Mouse (Mus musculus): ENCODE results near the gene Catip.

Catip gene

DNA sequence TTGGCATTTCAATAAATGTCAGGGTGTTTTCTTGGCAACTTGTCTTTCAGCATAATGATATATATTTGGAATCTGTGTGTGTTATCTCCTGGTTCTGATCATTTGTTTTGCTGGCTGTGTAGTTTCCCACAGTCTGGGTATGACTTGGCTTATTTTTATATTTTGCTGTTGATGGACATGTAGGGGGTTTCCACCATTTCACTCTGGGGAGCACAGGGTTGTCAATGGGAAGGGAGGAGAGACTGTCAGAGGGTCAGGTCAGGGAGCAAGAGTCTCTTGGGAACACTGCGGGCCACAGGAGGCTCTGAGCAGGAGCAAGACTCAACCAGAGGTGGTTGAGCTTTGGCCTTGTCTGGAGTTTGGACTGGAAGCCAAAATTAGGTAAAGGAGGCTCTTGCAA, 19.6 kb upstream of the Catip start:
- DNase-seq (ENCODE audit: low read depth, low spot score): no peak

DNA sequence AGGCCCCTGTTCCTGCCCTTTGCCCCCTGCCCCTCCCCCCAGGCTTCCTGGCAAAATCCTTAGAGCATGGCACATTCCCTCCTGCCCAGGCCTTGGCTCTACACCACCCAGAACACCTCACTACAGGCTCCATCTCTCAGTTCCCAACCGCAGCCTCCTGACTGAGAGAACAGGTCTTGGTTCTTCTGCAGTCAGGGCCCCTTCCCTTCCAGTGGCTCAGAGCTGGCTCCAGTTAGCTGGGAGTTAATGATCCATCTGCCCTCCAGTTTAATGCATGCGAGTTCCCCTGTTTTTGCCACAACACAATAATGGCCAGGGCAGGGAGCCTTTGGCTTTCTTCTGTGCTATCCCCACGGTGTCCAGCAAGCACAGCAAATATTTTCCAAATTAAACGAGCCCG, 18.7 kb upstream of the Catip start:
- DNase-seq (ENCODE audit: low read depth, low spot score): no peak

GRCm38 (mm10) chr1:74344163-74344916, 17.6 kb upstream of the Catip start:
- no peak for DNase-seq (ENCODE audit: low read depth, low spot score)

DNA sequence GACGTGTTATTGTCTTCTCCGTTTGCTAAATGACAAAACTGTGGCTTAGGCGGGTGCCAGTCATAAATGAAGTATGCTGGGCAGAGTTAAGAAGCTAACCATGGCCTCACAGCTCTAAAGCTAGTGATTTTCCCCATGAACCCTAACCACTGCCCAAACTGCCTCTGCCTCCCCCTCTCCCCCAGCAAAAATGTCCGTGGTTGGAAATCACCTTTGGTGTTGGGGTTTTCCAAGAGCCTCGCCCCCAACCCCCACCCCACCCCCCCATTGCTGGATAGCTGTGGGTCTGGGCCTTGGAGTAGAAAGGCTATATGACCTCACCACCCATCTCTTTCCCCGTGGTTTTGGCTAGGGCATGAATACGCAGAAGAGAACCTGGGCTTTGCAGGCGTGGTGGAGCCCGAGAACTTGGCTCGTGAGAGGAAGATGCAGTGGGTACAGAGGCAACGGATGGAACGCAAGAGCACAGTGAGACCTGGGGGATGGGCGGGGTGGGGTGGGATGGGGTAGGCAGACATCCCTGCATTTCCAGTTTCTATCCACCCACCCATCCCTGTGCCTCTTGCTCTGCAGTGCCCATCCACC, 10.6 kb upstream of the Catip start:
- DNase-seq (ENCODE audit: low read depth, low spot score): no peak

- no peak for DNase-seq (ENCODE audit: low read depth, low spot score)
Measured at GRCm38 (mm10) chr1:74352532-74353096, 9.3 kb upstream of the Catip start.

GRCm38 (mm10) chr1:74353453-74354229, 8.3 kb upstream of the Catip start:
- no peak for DNase-seq (ENCODE audit: low read depth, low spot score)

DNA sequence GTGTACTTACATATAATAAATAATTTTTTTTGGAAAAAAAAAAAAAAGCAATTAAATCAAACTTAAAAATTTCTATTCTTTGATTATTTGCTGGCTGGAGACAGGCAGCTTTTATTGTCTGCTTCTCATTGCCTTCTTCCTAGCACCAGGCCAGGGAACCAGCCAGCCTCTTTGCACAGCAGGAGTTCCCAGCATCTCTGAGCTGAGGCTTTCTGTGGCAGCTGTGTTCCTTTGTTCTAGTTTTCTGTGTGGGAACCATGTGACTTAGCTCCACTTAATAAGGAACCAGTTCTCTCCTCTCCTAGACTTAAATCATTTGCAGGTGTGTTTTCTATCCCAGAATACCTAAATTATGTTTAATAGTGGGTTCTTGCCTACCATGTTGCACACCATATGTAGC, 4.4 kb upstream of the Catip start:
- no peak for DNase-seq (ENCODE audit: low read depth, low spot score)

- no peak for DNase-seq (ENCODE audit: low read depth, low spot score)
Measured at GRCm38 (mm10) chr1:74359952-74360517, 1.9 kb upstream of the Catip start.

GRCm38 (mm10) chr1:74362325-74363229, 669 bp downstream of the Catip start:
- DNase-seq (ENCODE audit: low read depth, low spot score): no peak

- no peak for DNase-seq (ENCODE audit: low read depth, low spot score)
Measured at GRCm38 (mm10) chr1:74363437-74363836, 1.5 kb downstream of the Catip start.

- no peak for DNase-seq (ENCODE audit: low read depth, low spot score)
Measured at GRCm38 (mm10) chr1:74364270-74364669, 2.4 kb downstream of the Catip start.

- DNase-seq (ENCODE audit: low read depth, low spot score): no peak
Measured at GRCm38 (mm10) chr1:74367886-74368645, 6.2 kb downstream of the Catip start.

DNA sequence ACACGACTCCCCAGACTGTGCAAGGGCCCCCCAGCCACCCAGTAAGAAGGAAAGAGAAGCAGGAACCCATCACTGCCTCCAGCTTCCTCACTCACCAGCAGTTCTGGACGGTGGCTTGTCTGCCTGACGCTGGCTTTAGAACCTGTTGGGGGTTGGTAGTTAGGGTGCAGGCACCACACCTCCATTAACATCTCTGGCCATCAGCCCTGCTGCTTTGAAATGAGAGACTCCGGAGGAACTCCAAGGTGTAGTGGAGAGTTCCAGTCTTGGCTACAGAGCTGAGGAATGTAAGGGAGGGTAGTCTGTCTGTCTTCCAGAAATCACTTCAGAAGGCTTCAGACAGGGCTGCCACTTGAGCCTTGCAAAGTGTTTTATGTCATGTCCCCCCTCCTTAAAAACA, 8.1 kb downstream of the Catip start:
- no peak for DNase-seq (ENCODE audit: low read depth, low spot score)

GRCm38 (mm10) chr1:74373372-74373771, 11.5 kb downstream of the Catip start:
- DNase-seq (ENCODE audit: low read depth, low spot score): no peak

- no peak for DNase-seq (ENCODE audit: low read depth, low spot score)
Measured at GRCm38 (mm10) chr1:74374980-74375379, 13.1 kb downstream of the Catip start, which contains the start of gene Slc11a1. Gene Slc11a1 (plus strand): TSS chr1:74375195.

DNA sequence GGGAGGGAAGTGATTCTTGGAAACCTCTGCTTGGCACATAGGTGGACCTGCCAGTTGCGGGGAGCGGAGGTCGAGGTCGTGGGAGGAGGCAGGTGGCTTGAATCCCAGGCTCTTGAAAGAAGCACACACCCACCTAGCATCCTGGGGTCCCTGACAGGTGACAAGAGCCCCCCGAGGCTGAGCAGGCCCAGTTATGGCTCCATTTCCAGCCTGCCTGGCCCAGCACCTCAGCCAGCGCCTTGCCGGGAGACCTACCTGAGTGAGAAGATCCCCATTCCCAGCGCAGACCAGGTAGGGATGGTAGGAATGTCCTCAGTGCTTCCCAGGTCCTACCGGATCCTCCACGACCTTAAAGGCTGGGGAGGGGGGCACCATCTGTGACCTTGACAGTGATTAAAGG, 13.7 kb downstream of the Catip start:
- DNase-seq (ENCODE audit: low read depth, low spot score): no peak

DNA sequence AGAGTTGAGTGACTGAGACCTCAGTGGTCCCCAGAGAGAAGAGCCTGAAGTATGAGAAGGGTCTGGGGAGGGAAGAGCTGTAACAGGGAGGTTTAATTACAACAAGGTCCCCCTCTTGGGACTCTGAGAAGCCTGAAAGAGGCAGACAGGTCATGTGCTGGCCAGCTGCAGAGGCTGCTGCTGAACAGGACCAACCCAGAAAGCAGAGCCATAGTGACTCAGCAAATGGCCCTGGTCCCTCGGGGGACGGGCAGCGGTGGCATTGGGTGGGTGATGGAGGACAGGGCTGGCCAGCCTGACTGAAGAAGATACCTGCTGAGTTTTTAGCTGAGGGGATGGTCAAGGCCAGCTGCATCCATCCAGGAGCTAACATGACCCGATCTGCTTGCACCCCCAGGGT, 14.5 kb downstream of the Catip start:
- DNase-seq (ENCODE audit: low read depth, low spot score): no peak

- no peak for DNase-seq (ENCODE audit: low read depth, low spot score)
Measured at GRCm38 (mm10) chr1:74379058-74379504, 17.2 kb downstream of the Catip start.

DNA sequence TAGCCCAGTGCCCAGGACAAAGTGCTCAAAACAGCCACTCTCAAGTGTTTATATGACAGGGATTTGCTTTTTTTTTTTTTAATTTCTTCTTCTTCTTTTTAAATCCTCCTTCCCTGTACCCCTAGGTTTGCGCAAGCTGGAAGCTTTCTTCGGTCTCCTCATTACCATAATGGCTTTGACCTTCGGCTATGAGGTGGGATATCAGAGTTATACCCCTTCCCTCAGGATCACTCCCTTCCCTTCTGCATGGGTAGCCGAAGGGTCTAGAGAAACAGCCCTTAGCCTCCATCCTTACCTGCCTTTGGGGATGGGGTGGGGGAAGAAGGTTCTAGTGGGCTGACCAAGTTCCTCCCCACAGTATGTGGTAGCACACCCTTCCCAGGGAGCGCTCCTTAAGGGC, 18.6 kb downstream of the Catip start:
- no peak for DNase-seq (ENCODE audit: low read depth, low spot score)

- no peak for DNase-seq (ENCODE audit: low read depth, low spot score)
Measured at GRCm38 (mm10) chr1:74381588-74382021, 19.7 kb downstream of the Catip start.
